Mouse (Mus musculus) lung, adult 2 months (tissue): ENCODE measurements around the gene Tnfrsf19.

ENCODE experiments used
- CTCF ChIP-seq: fragments of 200-500 bp; IDR thresholded peaks from 2 replicates; pipeline ENCODE4 v1.5.1; 2011; ENCODE audit warnings: mild to moderate bottlenecking, low read length, control low read depth; ENCODE audit not compliant: insufficient read depth
- POLR2A ChIP-seq: fragments of 200-500 bp; IDR thresholded peaks from 2 replicates; pipeline ENCODE4 v1.6.1; 2011; ENCODE audit warnings: low read depth, mild to moderate bottlenecking, control low read depth, low read length, borderline replicate concordance; ENCODE audit errors: extremely low read depth

DNA sequence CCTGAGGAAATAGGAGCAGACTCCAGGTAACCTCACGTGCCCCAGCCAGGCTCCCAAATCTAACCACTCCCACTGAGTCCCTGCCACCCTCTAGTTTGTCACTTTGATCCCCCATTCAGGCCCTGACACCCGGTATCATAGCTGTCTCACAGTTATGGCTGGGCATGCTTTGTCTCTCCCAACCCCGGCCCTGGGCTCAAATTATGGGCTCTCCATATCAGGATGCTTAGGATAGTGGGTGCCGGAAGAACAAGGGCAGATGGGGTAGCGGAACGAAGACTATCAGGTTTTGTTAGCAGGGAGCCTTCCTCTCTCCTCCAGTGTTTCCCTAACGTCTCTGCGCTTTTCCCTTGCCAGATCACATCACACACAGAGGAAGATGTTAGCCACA, 8.2 kb downstream of the Tnfrsf19 start:
- TF ChIP-seq CTCF = no peak
- no peak for TF ChIP-seq POLR2A
